Comparison of ENCODE assay signal across 16 mouse cellular contexts in the genomic region with DNA sequence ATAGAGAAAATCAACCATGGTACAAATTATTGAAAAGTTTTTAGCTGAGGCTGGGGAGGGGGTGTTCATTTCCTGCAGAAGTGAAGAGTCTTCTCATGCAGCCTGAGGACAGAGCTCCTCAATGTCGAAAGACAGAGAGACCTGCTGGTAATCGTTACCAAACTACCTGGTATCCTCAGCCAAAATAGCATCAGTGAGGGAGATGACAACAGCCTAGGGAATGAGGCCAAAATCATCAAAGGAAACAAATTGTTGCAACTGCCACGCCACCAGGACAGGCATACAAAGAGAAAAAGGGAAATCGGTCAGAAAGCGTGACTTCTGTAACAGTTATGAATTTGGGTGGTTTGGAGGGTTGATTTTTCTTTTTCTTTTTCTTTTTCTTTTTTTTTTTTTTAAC. TPM values are rescaled to one million over a fixed set of nuclear protein-coding genes. Genes with fewer than 3 reads are reported as not detected.
DNase-seq lines count a peak whose midpoint lies in the region; ATAC-seq and TF ChIP-seq lines count a peak whose summit lies in the region.
"Had no signal": no experiment of that assay in that cellular context is flagged by ENCODE, and none has a peak within 500 bp of the region (broad histone marks: within the 10 kb centered on the region; RNA-seq: fewer than 3 reads in every experiment).

No protein-coding gene starts in this region.

- no peak overlapping the region for H3K4me2 ChIP-seq in midbrain, postnatal 0 days (ENCODE audit: low read depth, low read length, poor library complexity, severe bottlenecking)
- H3K4me2 ChIP-seq in hindbrain, embryonic 12.5 days (replicated peaks): peak overlapping the region; percentile 93
- H3K4me2 ChIP-seq in midbrain, embryonic 15.5 days: peak overlapping the region; percentile 88; the same call in 1 of the 2 replicates
- H3K4me2 ChIP-seq: kidney, embryonic 15.5 days had no signal

- no peak overlapping the region for H3K9ac ChIP-seq in midbrain, postnatal 0 days (replicated peaks; ENCODE audit: low read length, poor library complexity, severe bottlenecking)
- H3K9ac ChIP-seq in hindbrain, embryonic 12.5 days: no peak overlapping the region
- no peak overlapping the region for H3K9ac ChIP-seq in midbrain, embryonic 15.5 days
- H3K9ac ChIP-seq: kidney, embryonic 15.5 days; liver, embryonic 14.5 days had no signal

- H3K9me3 ChIP-seq in midbrain, embryonic 10.5 days (replicated peaks): no peaks in the 10 kb centered on the region
- H3K9me3 ChIP-seq in midbrain, postnatal 0 days (ENCODE audit: low read length): no peaks in the 10 kb centered on the region
- no peaks in the 10 kb centered on the region for H3K9me3 ChIP-seq in hindbrain, embryonic 12.5 days (replicated peaks)
- H3K9me3 ChIP-seq in midbrain, embryonic 15.5 days: no peaks in the 10 kb centered on the region
- H3K9me3 ChIP-seq: kidney, embryonic 15.5 days had no signal

- peaks cover 8% of the 10 kb centered on the region; the same call in 1 of the 2 replicates for H3K27me3 ChIP-seq in midbrain, embryonic 10.5 days (ENCODE audit: low read depth, poor library complexity, severe bottlenecking)
- H3K27me3 ChIP-seq in midbrain, postnatal 0 days (ENCODE audit: insufficient read depth, low read length): no peaks in the 10 kb centered on the region
- no peaks in the 10 kb centered on the region for H3K27me3 ChIP-seq in hindbrain, embryonic 12.5 days
- no peaks in the 10 kb centered on the region for H3K27me3 ChIP-seq in midbrain, embryonic 15.5 days (replicated peaks)

- 70% methylated on average over 5 of the region's 5 CpGs for WGBS in midbrain, embryonic 10.5 days
- 44% methylated on average over 5 of the region's 5 CpGs for WGBS in midbrain, postnatal 0 days
- WGBS in hindbrain, embryonic 12.5 days: 55% methylated on average over 5 of the region's 5 CpGs
- WGBS in midbrain, embryonic 15.5 days: 40% methylated on average over 5 of the region's 5 CpGs

- 0 out of 2 replicates have a peak overlapping the region, but pooled peaks have one; percentile 11 for H3K4me3 ChIP-seq in midbrain, embryonic 10.5 days
- H3K4me3 ChIP-seq in midbrain, postnatal 0 days (ENCODE audit: low read depth, low read length): no peak overlapping the region
- H3K4me3 ChIP-seq in hindbrain, embryonic 12.5 days: no peak overlapping the region
- H3K4me3 ChIP-seq in midbrain, embryonic 15.5 days: no peak overlapping the region
- H3K4me3 ChIP-seq: erythroblast, embryonic 14.5 days; heart, adult 2 months; kidney, embryonic 15.5 days had no signal

- peak; percentile 63 for DNase-seq in cerebellum, adult 9-10 months
- no peak for DNase-seq in cerebellum, postnatal 4 days (ENCODE audit: low spot score in 2 of 2)
- DNase-seq in midbrain, embryonic 10.5 days (ENCODE audit: low spot score): no peak
- DNase-seq in midbrain, postnatal 0 days (ENCODE audit: low spot score): no peak
- no peak for DNase-seq in lung, postnatal 4 days
- DNase-seq in layer of hippocampus, adult 9-10 months (ENCODE audit: low spot score): no peak
- DNase-seq: heart, adult 2 months had no signal

- no peak for TF ChIP-seq CTCF in midbrain, postnatal 0 days (IDR thresholded peaks at IDR 0.05)

- ATAC-seq in midbrain, postnatal 0 days (ENCODE audit: low FRiP score): no peak
- no peak for ATAC-seq in hindbrain, embryonic 12.5 days (ENCODE audit: low FRiP score)
- ATAC-seq in midbrain, embryonic 15.5 days (replicated peaks): no peak
- ATAC-seq: activated CD4-positive, CD25-positive, alpha-beta regulatory T cell, adult 4 months; inflammation-experienced regulatory T-cells, adult 6 months; lung, postnatal 0 days had no signal

- no peak overlapping the region for H3K27ac ChIP-seq in midbrain, embryonic 10.5 days (replicated peaks)
- H3K27ac ChIP-seq in midbrain, postnatal 0 days (ENCODE audit: low read depth, low read length): no peak overlapping the region
- no peak overlapping the region for H3K27ac ChIP-seq in hindbrain, embryonic 12.5 days
- no peak overlapping the region for H3K27ac ChIP-seq in midbrain, embryonic 15.5 days
- H3K27ac ChIP-seq: heart, adult 2 months; kidney, embryonic 15.5 days; liver, embryonic 14.5 days had no signal

- peaks cover 9% of the 10 kb centered on the region; the same call in 1 of the 2 replicates for H3K36me3 ChIP-seq in midbrain, embryonic 10.5 days
- no peaks in the 10 kb centered on the region for H3K36me3 ChIP-seq in midbrain, postnatal 0 days (ENCODE audit: insufficient read depth, low read length)
- H3K36me3 ChIP-seq in hindbrain, embryonic 12.5 days: no peaks in the 10 kb centered on the region
- H3K36me3 ChIP-seq in midbrain, embryonic 15.5 days (replicated peaks): no peaks in the 10 kb centered on the region
- H3K36me3 ChIP-seq: kidney, embryonic 15.5 days had no signal

- H3K4me1 ChIP-seq in midbrain, embryonic 10.5 days: peaks cover 79% of the 10 kb centered on the region
- peaks cover 9% of the 10 kb centered on the region; the same call in 1 of the 2 replicates for H3K4me1 ChIP-seq in midbrain, postnatal 0 days (ENCODE audit: insufficient read depth, low read length)
- peaks cover 65% of the 10 kb centered on the region for H3K4me1 ChIP-seq in hindbrain, embryonic 12.5 days
- peaks cover 61% of the 10 kb centered on the region for H3K4me1 ChIP-seq in midbrain, embryonic 15.5 days

RNA-seq across cellular contexts. Expression of a gene that starts 3.4 kb away (rescaled TPM):
- 24.8 and 29.7 TPM in 2 replicates for polyA plus RNA-seq in midbrain, embryonic 10.5 days (2016; fragmentation: Nextera tagmentation; extraction: Ambion mirVana)
- 53.6 and 57.5 TPM in 2 replicates for total RNA-seq in midbrain, postnatal 0 days (2014; rRNA removed)
- polyA plus RNA-seq in midbrain, postnatal 0 days (2015; fragmentation: Nextera tagmentation; extraction: Ambion mirVana): 17.9 and 22.9 TPM in 2 replicates
- 58.1 and 63.0 TPM in 2 replicates for polyA plus RNA-seq in hindbrain, embryonic 12.5 days (2016; fragmentation: Nextera tagmentation; extraction: Ambion mirVana)
- polyA plus RNA-seq in midbrain, embryonic 15.5 days (2015; fragmentation: Nextera tagmentation; extraction: Ambion mirVana): 35.1 and 35.7 TPM in 2 replicates
- total RNA-seq: megakaryocyte-erythroid progenitor cell, adult 5-6 weeks had no signal
- polyA plus RNA-seq: activated CD4-positive, CD25-positive, alpha-beta regulatory T cell, adult 4 months; erythroblast, embryonic 14.5 days had no signal
